ENCODE assay signal across 18 mouse cellular contexts in genomic region chr17:85616526-85617500, GRCm38 (mm10). TPM values are rescaled to one million over a fixed set of nuclear protein-coding genes. Genes with fewer than 3 reads are reported as not detected.
A peak's percentile ranks its signal among the peaks of the same experiment; 100 is the strongest.
DNase-seq lines count a peak whose midpoint lies in the region; ATAC-seq and TF ChIP-seq lines count a peak whose summit lies in the region.
"Had no signal": no experiment of that assay in that cellular context is flagged by ENCODE, and none has a peak within 500 bp of the region (broad histone marks: within the 10 kb centered on the region; RNA-seq: fewer than 3 reads in every experiment).

No protein-coding gene starts in this region.

- DNase-seq in heart, adult 11 months, result peak; percentile 69
- no peak for DNase-seq in heart, adult 2 months
- peak; percentile 47 for DNase-seq in embryo, embryonic 11 days
- DNase-seq in midbrain, embryonic 14.5 days, result no peak
- no peak for DNase-seq in left cerebral cortex, postnatal 36 days (ENCODE audit: low spot score in 2 of 2)
- no peak for DNase-seq in urinary bladder, postnatal 25 days (ENCODE audit: low spot score)
- DNase-seq in lung, postnatal 4 days, result no peak
- DNase-seq: cerebellum, adult 11-12 months; right cerebral cortex, adult 18-20 months; thymus, adult 2 months had no signal

- H3K27me3 ChIP-seq in heart, adult 2 months (ENCODE audit: control insufficient read depth, insufficient read depth, low read length), result peaks cover 43% of the 10 kb centered on the region
- peaks cover 99% of the 10 kb centered on the region for H3K27me3 ChIP-seq in forebrain, embryonic 13.5 days
- peaks cover 100% of the 10 kb centered on the region for H3K27me3 ChIP-seq in midbrain, embryonic 14.5 days (ENCODE audit: control insufficient read depth, insufficient read depth, low read length)

- peak overlapping the region; percentile 71 for H3K4me2 ChIP-seq in forebrain, embryonic 13.5 days
- H3K4me2 ChIP-seq in midbrain, embryonic 14.5 days (ENCODE audit: low read length), result peak overlapping the region; percentile 48
- H3K4me2 ChIP-seq: liver, embryonic 15.5 days; neural tube, embryonic 13.5 days had no signal

- no peak overlapping the region for H3K4me3 ChIP-seq in heart, adult 2 months
- peak overlapping the region; percentile 42 for H3K4me3 ChIP-seq in forebrain, embryonic 13.5 days
- H3K4me3 ChIP-seq in midbrain, embryonic 14.5 days (replicated peaks; ENCODE audit: low read depth, low read length), result peak overlapping the region; percentile 28
- H3K4me3 ChIP-seq: liver, embryonic 15.5 days; megakaryocyte, embryonic 14.5 days; neural tube, embryonic 13.5 days had no signal

- no peak for TF ChIP-seq CTCF in heart, adult 2 months (IDR thresholded peaks at IDR 0.05)

- 4% methylated on average over 41 of the region's 41 CpGs for WGBS in heart, adult 2 months
- under 1% methylated on average over 41 of the region's 41 CpGs for WGBS in forebrain, embryonic 13.5 days
- WGBS in midbrain, embryonic 14.5 days, result under 1% methylated on average over 41 of the region's 41 CpGs

- H3K36me3 ChIP-seq in heart, adult 2 months (ENCODE audit: control insufficient read depth, insufficient read depth, low read length), result no peaks in the 10 kb centered on the region
- H3K36me3 ChIP-seq in forebrain, embryonic 13.5 days (ENCODE audit: poor library complexity, severe bottlenecking), result no peaks in the 10 kb centered on the region
- no peaks in the 10 kb centered on the region for H3K36me3 ChIP-seq in midbrain, embryonic 14.5 days (ENCODE audit: control insufficient read depth, insufficient read depth, low read length)
- H3K36me3 ChIP-seq: kidney, embryonic 15.5 days; liver, embryonic 15.5 days; neural tube, embryonic 13.5 days had no signal

- no peaks in the 10 kb centered on the region for H3K9me3 ChIP-seq in forebrain, embryonic 13.5 days (replicated peaks)
- H3K9me3 ChIP-seq in midbrain, embryonic 14.5 days (ENCODE audit: control insufficient read depth, low read length), result no peaks in the 10 kb centered on the region
- H3K9me3 ChIP-seq: kidney, embryonic 15.5 days; liver, embryonic 15.5 days; megakaryocyte, embryonic 14.5 days; neural tube, embryonic 13.5 days had no signal

- intact Hi-C loops in heart, adult 2 months (cut with DNase I), result no loop called here
- intact Hi-C loops in left cerebral cortex, postnatal 36 days (cut with DNase I), result no loop called here

- H3K4me1 ChIP-seq in heart, adult 2 months (ENCODE audit: control insufficient read depth, insufficient read depth, low read length), result no peaks in the 10 kb centered on the region
- peaks cover 79% of the 10 kb centered on the region for H3K4me1 ChIP-seq in forebrain, embryonic 13.5 days
- H3K4me1 ChIP-seq in midbrain, embryonic 14.5 days (ENCODE audit: control insufficient read depth, insufficient read depth, low read length), result 0 out of 2 replicates have a peak, but pooled peaks cover 4% of the 10 kb centered on the region
- H3K4me1 ChIP-seq: liver, embryonic 15.5 days had no signal

- no peak for TF ChIP-seq EP300 in heart, adult 2 months (IDR thresholded peaks at IDR 0.05; ENCODE audit: insufficient read depth, low read depth, low read length)

- no peak overlapping the region for H3K9ac ChIP-seq in heart, adult 2 months (ENCODE audit: low read depth, low read length)
- peak overlapping the region; percentile 71 for H3K9ac ChIP-seq in forebrain, embryonic 13.5 days
- peak overlapping the region; percentile 48; the same call in 1 of the 2 replicates for H3K9ac ChIP-seq in midbrain, embryonic 14.5 days (replicated peaks; ENCODE audit: low read length)
- H3K9ac ChIP-seq: kidney, embryonic 15.5 days; liver, embryonic 15.5 days; neural tube, embryonic 13.5 days had no signal

- no peak overlapping the region for H3K27ac ChIP-seq in heart, adult 2 months
- peak overlapping the region; percentile 92 for H3K27ac ChIP-seq in forebrain, embryonic 13.5 days
- H3K27ac ChIP-seq in midbrain, embryonic 14.5 days (replicated peaks; ENCODE audit: low read depth, low read length), result peak overlapping the region; percentile 75
- H3K27ac ChIP-seq: kidney, embryonic 15.5 days; liver, embryonic 15.5 days; neural tube, embryonic 13.5 days had no signal

- no peak for ATAC-seq in forebrain, embryonic 13.5 days
- no peak for ATAC-seq in midbrain, embryonic 14.5 days (ENCODE audit: low FRiP score, low TSS enrichment)

- no peaks in the 10 kb centered on the region for H3K79me2 ChIP-seq in heart, adult 2 months (replicated peaks; ENCODE audit: control insufficient read depth, insufficient read depth, low read length)

- no peak for TF ChIP-seq POLR2A in heart, adult 2 months (IDR thresholded peaks at IDR 0.05; ENCODE audit: insufficient read depth, low read depth, low read length)

RNA-seq across cellular contexts. Expression of gene Six3, which starts 3.4 kb away (rescaled TPM):
- not detected for total RNA-seq in heart, adult 2 months (2021)
- polyA plus RNA-seq in heart, adult 2 months (2012; rRNA removed), result 0.06 TPM in 1 of 2 replicates, not detected in the other
- polyA plus RNA-seq in forebrain, embryonic 13.5 days (2015; fragmentation: Nextera tagmentation; extraction: Ambion mirVana), result 18.2 and 22.4 TPM in 2 replicates
- 19.9 and 20.2 TPM in 2 replicates for polyA plus RNA-seq in midbrain, embryonic 14.5 days (2014; fragmentation: Nextera tagmentation; extraction: Ambion mirVana)
- total RNA-seq in left cerebral cortex, postnatal 36 days (2021), result 1 to 10 TPM; 2.1 to 6.1 TPM
- total RNA-seq: ES-E14; heart, adult 8-10 months; hematopoietic stem cell, adult 5-6 weeks had no signal
- polyA plus RNA-seq: kidney, embryonic 15.5 days; liver, embryonic 15.5 days; neural tube, embryonic 13.5 days had no signal

Comparison
In these comparisons a context has a peak if more than half of its experiments do, and no peak if none do; other contexts are left out.
1. DNase-seq: peak in heart, adult 11 months (single experiment) and embryo, embryonic 11 days (single experiment); none in heart, adult 2 months (0 of 2), midbrain, embryonic 14.5 days (single experiment), left cerebral cortex, postnatal 36 days (0 of 2), urinary bladder, postnatal 25 days (single experiment) and lung, postnatal 4 days (0 of 2).
2. RNA of gene Six3, which starts 3.4 kb away (polyA plus RNA-seq): 18.2 to 22.4 TPM in forebrain, embryonic 13.5 days and 19.9 to 20.2 TPM in midbrain, embryonic 14.5 days; 0.06 TPM in heart, adult 2 months; every median in the first group is over 10 times any median in the second.